Mouse (Mus musculus) neural tube, embryonic 15.5 days (tissue): Measurements from ENCODE around the gene Mc3r. TPM values are rescaled to one million over a fixed set of nuclear protein-coding genes. Genes with fewer than 3 reads are reported as not detected.

ENCODE experiments used
- ATAC-seq: fragments of 200-750 bp; cut with Nextera tagmentation; 2 replicates; pipeline ENCODE4 v1.8.0; 2017; ENCODE audit warnings: mild to moderate bottlenecking, moderate TSS enrichment, moderate library complexity; ENCODE audit not compliant: low FRiP score
- H3K27ac ChIP-seq: fragments of 300-500 bp; sonication (generic); replicated peaks from 2 replicates; pipeline ENCODE4 v1.5.1; 2015; ENCODE audit warnings: mild to moderate bottlenecking, inconsistent platforms
- H3K27me3 ChIP-seq: fragments of 300-500 bp; sonication (generic); replicated peaks from 2 replicates; pipeline ENCODE4 v1.6.1; 2015; ENCODE audit warnings: inconsistent platforms
- H3K36me3 ChIP-seq: fragments of 300-500 bp; sonication (generic); 2 replicates; pipeline ENCODE4 v1.6.1; 2015; ENCODE audit warnings: inconsistent platforms
- H3K4me1 ChIP-seq: fragments of 300-500 bp; sonication (generic); 2 replicates; pipeline ENCODE4 v1.6.1; 2015; ENCODE audit warnings: inconsistent platforms
- H3K4me2 ChIP-seq: fragments of 300-500 bp; sonication (generic); 2 replicates; pipeline ENCODE4 v1.6.1; 2015; ENCODE audit warnings: inconsistent platforms, mild to moderate bottlenecking, moderate library complexity
- H3K4me3 ChIP-seq: fragments of 300-500 bp; sonication (generic); replicated peaks from 2 replicates; pipeline ENCODE4 v1.5.1; 2015; ENCODE audit warnings: mild to moderate bottlenecking, inconsistent platforms
- H3K9ac ChIP-seq: fragments of 300-500 bp; sonication (generic); replicated peaks from 2 replicates; pipeline ENCODE4 v1.6.1; 2015; ENCODE audit warnings: mild to moderate bottlenecking, inconsistent platforms
- H3K9me3 ChIP-seq: fragments of 300-500 bp; sonication (generic); replicated peaks from 2 replicates; pipeline ENCODE4 v1.6.1; 2016; ENCODE audit warnings: inconsistent platforms
- WGBS: fragments of 180-500 bp; shearing (Covaris S2); methylation state at CpG from one replicate; pipeline ENCODE4 v1.1.7; 2015; ENCODE audit warnings: mixed read lengths; 5-methylcytosine and 5-hydroxymethylcytosine counted together
- polyA plus RNA-seq: library from polyadenylated mRNA; unstranded; fragments of >200 nt; fragmentation: Nextera tagmentation; extraction: Ambion mirVana; gene quantifications from 2 replicates; pipeline ENCODE4 v1.2.1, GENCODE M21; 2015

Gene Mc3r
- polyA plus RNA-seq, 1 experiment from 2014 or later: 0.26 TPM

GRCm38 (mm10) chr2:172222891-172223290, 25.4 kb upstream of the Mc3r start:
- Histone ChIP-seq H3K4me1 (peaks cover 2% of the 10 kb centered on the region; the same call in 1 of the 2 replicates), H3K27me3 (peaks cover 3% of the 10 kb centered on the region), H3K36me3 (no peaks in the 10 kb centered on the region), H3K9ac (no peak overlapping the region), H3K4me2 (no peak overlapping the region), H3K9me3 (no peaks in the 10 kb centered on the region), H3K4me3 (no peak overlapping the region), H3K27ac (no peak overlapping the region)
- no peak for ATAC-seq
- WGBS: 83% methylated on average over 7 of the region's 7 CpGs

GRCm38 (mm10) chr2:172223451-172224200, 24.7 kb upstream of the Mc3r start:
- Histone ChIP-seq H3K27ac (no peak overlapping the region), H3K36me3 (no peaks in the 10 kb centered on the region), H3K9ac (no peak overlapping the region), H3K27me3 (peaks cover 3% of the 10 kb centered on the region), H3K4me1 (peaks cover 2% of the 10 kb centered on the region; the same call in 1 of the 2 replicates), H3K4me2 (no peak overlapping the region), H3K4me3 (no peak overlapping the region), H3K9me3 (no peaks in the 10 kb centered on the region)
- 90% methylated on average over 8 of the region's 8 CpGs for WGBS
- ATAC-seq: no peak

- Histone ChIP-seq H3K36me3 (no peaks in the 10 kb centered on the region), H3K9me3 (no peaks in the 10 kb centered on the region), H3K27me3 (no peaks in the 10 kb centered on the region; the same call in none of the 2 replicates), H3K4me3 (no peak overlapping the region), H3K4me2 (no peak overlapping the region), H3K4me1 (peaks cover 2% of the 10 kb centered on the region; the same call in 1 of the 2 replicates), H3K27ac (no peak overlapping the region), H3K9ac (no peak overlapping the region)
- peak; percentile 45; the same call in 1 of the 2 replicates for ATAC-seq
- WGBS: 39% methylated on average over 7 of the region's 7 CpGs
Observed at GRCm38 (mm10) chr2:172226945-172227344, 21.3 kb upstream of the Mc3r start.

GRCm38 (mm10) chr2:172227808-172228207, 20.5 kb upstream of the Mc3r start:
- 94% methylated on average over 3 of the region's 3 CpGs for WGBS
- no peak for ATAC-seq

GRCm38 (mm10) chr2:172229190-172229589, 19.1 kb upstream of the Mc3r start:
- Histone ChIP-seq H3K36me3 (no peaks in the 10 kb centered on the region), H3K9me3 (no peaks in the 10 kb centered on the region), H3K4me3 (no peak overlapping the region), H3K4me2 (no peak overlapping the region), H3K9ac (no peak overlapping the region), H3K27ac (no peak overlapping the region), H3K4me1 (no peaks in the 10 kb centered on the region), H3K27me3 (no peaks in the 10 kb centered on the region)
- ATAC-seq: no peak
- WGBS: 61% methylated on average over 3 of the region's 3 CpGs

More at GRCm38 (mm10) chr2:172227808-172228207, 20.5 kb upstream of the Mc3r start:
- H3K4me2 ChIP-seq: no peak overlapping the region
- no peaks in the 10 kb centered on the region for H3K9me3 ChIP-seq
- H3K27ac ChIP-seq: no peak overlapping the region
- H3K4me3 ChIP-seq: no peak overlapping the region
- H3K27me3 ChIP-seq: no peaks in the 10 kb centered on the region; the same call in 1 of the 2 replicates
- no peaks in the 10 kb centered on the region for H3K4me1 ChIP-seq
- H3K36me3 ChIP-seq: no peaks in the 10 kb centered on the region
- H3K9ac ChIP-seq: no peak overlapping the region

GRCm38 (mm10) chr2:172230126-172230525, 18.2 kb upstream of the Mc3r start:
- no peak for ATAC-seq
- Histone ChIP-seq H3K9ac (no peak overlapping the region), H3K36me3 (no peaks in the 10 kb centered on the region), H3K4me3 (no peak overlapping the region), H3K27me3 (no peaks in the 10 kb centered on the region), H3K4me2 (no peak overlapping the region), H3K27ac (no peak overlapping the region), H3K4me1 (no peaks in the 10 kb centered on the region), H3K9me3 (no peaks in the 10 kb centered on the region)
- 64% methylated on average over 4 of the region's 4 CpGs for WGBS

- ATAC-seq: no peak
Observed at GRCm38 (mm10) chr2:172238220-172238619, 10.1 kb upstream of the Mc3r start.

GRCm38 (mm10) chr2:172241031-172241430, 7.3 kb upstream of the Mc3r start:
- peaks cover under 1% of the 10 kb centered on the region; the same call in 1 of the 2 replicates for H3K27me3 ChIP-seq
- no peaks in the 10 kb centered on the region for H3K9me3 ChIP-seq
- H3K4me3 ChIP-seq: no peak overlapping the region
- H3K4me1 ChIP-seq: no peaks in the 10 kb centered on the region
- H3K9ac ChIP-seq: no peak overlapping the region
- H3K27ac ChIP-seq: no peak overlapping the region
- ATAC-seq: no peak
- H3K36me3 ChIP-seq: no peaks in the 10 kb centered on the region
- no peak overlapping the region for H3K4me2 ChIP-seq
- 21% methylated on average over 5 of the region's 5 CpGs for WGBS

More at GRCm38 (mm10) chr2:172238220-172238619, 10.1 kb upstream of the Mc3r start:
- no peaks in the 10 kb centered on the region for H3K4me1 ChIP-seq
- H3K9me3 ChIP-seq: no peaks in the 10 kb centered on the region
- no peak overlapping the region for H3K9ac ChIP-seq
- H3K4me2 ChIP-seq: no peak overlapping the region
- H3K27me3 ChIP-seq: no peaks in the 10 kb centered on the region
- 75% methylated on average over 5 of the region's 5 CpGs for WGBS
- H3K4me3 ChIP-seq: no peak overlapping the region
- no peaks in the 10 kb centered on the region for H3K36me3 ChIP-seq
- no peak overlapping the region for H3K27ac ChIP-seq

GRCm38 (mm10) chr2:172245497-172245896, 2.8 kb upstream of the Mc3r start:
- no peak for ATAC-seq

GRCm38 (mm10) chr2:172249336-172249735, 1.0 kb downstream of the Mc3r start:
- ATAC-seq: no peak
- Histone ChIP-seq H3K4me3 (no peak overlapping the region), H3K9me3 (no peaks in the 10 kb centered on the region), H3K4me2 (no peak overlapping the region), H3K36me3 (no peaks in the 10 kb centered on the region), H3K4me1 (peaks cover 6% of the 10 kb centered on the region), H3K27ac (no peak overlapping the region), H3K27me3 (peaks cover 30% of the 10 kb centered on the region), H3K9ac (no peak overlapping the region)
- 81% methylated on average over 14 of the region's 14 CpGs for WGBS

More at GRCm38 (mm10) chr2:172245497-172245896, 2.8 kb upstream of the Mc3r start:
- Histone ChIP-seq H3K9ac (no peak overlapping the region), H3K9me3 (no peaks in the 10 kb centered on the region), H3K36me3 (no peaks in the 10 kb centered on the region), H3K4me2 (no peak overlapping the region), H3K27ac (no peak overlapping the region), H3K27me3 (peaks cover 30% of the 10 kb centered on the region), H3K4me1 (peaks cover 6% of the 10 kb centered on the region), H3K4me3 (no peak overlapping the region)
- 77% methylated on average over 8 of the region's 8 CpGs for WGBS

- 70% methylated on average over 6 of the region's 6 CpGs for WGBS
- no peak overlapping the region for H3K4me2 ChIP-seq
- no peaks in the 10 kb centered on the region for H3K27me3 ChIP-seq
- no peak overlapping the region for H3K4me3 ChIP-seq
- H3K36me3 ChIP-seq: no peaks in the 10 kb centered on the region
- H3K4me1 ChIP-seq: no peaks in the 10 kb centered on the region
- no peak overlapping the region for H3K27ac ChIP-seq
- no peak overlapping the region for H3K9ac ChIP-seq
- no peak for ATAC-seq
- H3K9me3 ChIP-seq: no peaks in the 10 kb centered on the region
Observed at GRCm38 (mm10) chr2:172256418-172256817, 8.1 kb downstream of the Mc3r start.

GRCm38 (mm10) chr2:172256956-172257355, 8.7 kb downstream of the Mc3r start:
- no peaks in the 10 kb centered on the region for H3K4me1 ChIP-seq
- H3K9me3 ChIP-seq: no peaks in the 10 kb centered on the region
- ATAC-seq: no peak
- no peaks in the 10 kb centered on the region for H3K36me3 ChIP-seq
- H3K9ac ChIP-seq: no peak overlapping the region
- WGBS: 87% methylated on average over 5 of the region's 5 CpGs
- H3K27ac ChIP-seq: no peak overlapping the region
- H3K27me3 ChIP-seq: no peaks in the 10 kb centered on the region
- H3K4me2 ChIP-seq: no peak overlapping the region
- H3K4me3 ChIP-seq: no peak overlapping the region
